Mouse (Mus musculus) cerebellum, adult 9-10 months (tissue): Measurements from ENCODE around the gene Gramd1c.
A peak's percentile ranks its signal among the peaks of the same experiment; 100 is the strongest.

Source experiments
- DNase-seq: peaks from one replicate; pipeline ENCODE4 v3.0.0; 2022

Gramd1c gene

GRCm38 (mm10) chr16:44017707-44018106 lies 45.4 kb downstream of the Gramd1c start:
- no peak for DNase-seq

GRCm38 (mm10) chr16:44016164-44016563 lies 47.0 kb downstream of the Gramd1c start:
- no peak for DNase-seq

GRCm38 (mm10) chr16:44015416-44016158 lies 47.6 kb downstream of the Gramd1c start:
- DNase-seq, result no peak

GRCm38 (mm10) chr16:44011010-44011409 lies 52.1 kb downstream of the Gramd1c start:
- DNase-seq, result no peak

- no peak for DNase-seq
These were observed 61.1 kb downstream of the Gramd1c start for GRCm38 (mm10) chr16:44002086-44002485.

- peak; percentile 14 for DNase-seq
These were observed 63.6 kb downstream of the Gramd1c start for GRCm38 (mm10) chr16:43999541-43999940.

GRCm38 (mm10) chr16:43999111-43999510 lies 64.0 kb downstream of the Gramd1c start:
- no peak for DNase-seq

GRCm38 (mm10) chr16:43994623-43995022 lies 68.5 kb downstream of the Gramd1c start:
- DNase-seq, result no peak

- no peak for DNase-seq
These were observed 76.8 kb downstream of the Gramd1c start for GRCm38 (mm10) chr16:43986299-43986698.

- DNase-seq, result peak; percentile 5
These were observed 83.0 kb downstream of the Gramd1c start for GRCm38 (mm10) chr16:43980110-43980609.

- peak; percentile 9 for DNase-seq
These were observed 83.6 kb downstream of the Gramd1c start, which contains the start of gene Zdhhc23 for GRCm38 (mm10) chr16:43979328-43980109. Zdhhc23 (minus strand) TSS chr16:43979791.

GRCm38 (mm10) chr16:43979010-43979327 lies 84.2 kb downstream of the Gramd1c start:
- peak; percentile 7 for DNase-seq

GRCm38 (mm10) chr16:43973606-43974220 lies 89.4 kb downstream of the Gramd1c start:
- DNase-seq, result no peak

- no peak for DNase-seq
These were observed 90.0 kb downstream of the Gramd1c start for GRCm38 (mm10) chr16:43973147-43973546.

GRCm38 (mm10) chr16:43972391-43972790 lies 90.8 kb downstream of the Gramd1c start:
- no peak for DNase-seq

GRCm38 (mm10) chr16:43971741-43972140 lies 91.4 kb downstream of the Gramd1c start:
- no peak for DNase-seq

- no peak for DNase-seq
These were observed 92.0 kb downstream of the Gramd1c start for GRCm38 (mm10) chr16:43971189-43971588.

- no peak for DNase-seq
These were observed 92.7 kb downstream of the Gramd1c start for GRCm38 (mm10) chr16:43970426-43970825.

GRCm38 (mm10) chr16:43965781-43966389 lies 97.3 kb downstream of the Gramd1c start:
- peak; percentile 9 for DNase-seq

GRCm38 (mm10) chr16:43963780-43964179 lies 99.4 kb downstream of the Gramd1c start:
- no peak for DNase-seq

GRCm38 (mm10) chr16:43963291-43963690 lies 99.9 kb downstream of the Gramd1c start:
- DNase-seq, result no peak

- no peak for DNase-seq
These were observed 105.1 kb downstream of the Gramd1c start for GRCm38 (mm10) chr16:43958038-43958437.

GRCm38 (mm10) chr16:43954913-43955312 lies 108.2 kb downstream of the Gramd1c start:
- DNase-seq, result no peak
